Mouse (Mus musculus): ENCODE results near the gene Kat2b. TPM values are rescaled to one million over a fixed set of nuclear protein-coding genes. Genes with fewer than 3 reads are reported as not detected.
"Not testable (repeated sequence)": the region's sequence is repeated elsewhere in the genome, so short reads cannot be mapped to it uniquely, and the experiment has no call there.

The Kat2b gene
- total and polyA plus RNA-seq, 3 experiments, result 25.2 to 81.3 (median 76.0) TPM

GRCm38 (mm10) chr17:53598571-53598970 lies 31.9 kb downstream of the Kat2b start:
- no peak for DNase-seq

GRCm38 (mm10) chr17:53603236-53603635 lies 36.6 kb downstream of the Kat2b start:
- DNase-seq, result not testable (repeated sequence)

- not testable (repeated sequence) for DNase-seq
These were observed 39.4 kb downstream of the Kat2b start for GRCm38 (mm10) chr17:53606082-53606481.

- not testable (repeated sequence) for DNase-seq
These were observed 42.3 kb downstream of the Kat2b start for GRCm38 (mm10) chr17:53608924-53609323.

- DNase-seq, result no peak
These were observed 50.8 kb downstream of the Kat2b start for GRCm38 (mm10) chr17:53617295-53617957.

GRCm38 (mm10) chr17:53618369-53618768 lies 51.7 kb downstream of the Kat2b start:
- no peak for DNase-seq

- no peak for DNase-seq
These were observed 52.7 kb downstream of the Kat2b start for GRCm38 (mm10) chr17:53619391-53619790.

GRCm38 (mm10) chr17:53620611-53621010 lies 54.0 kb downstream of the Kat2b start:
- DNase-seq, result peak; percentile 20

GRCm38 (mm10) chr17:53622125-53622524 lies 55.5 kb downstream of the Kat2b start:
- DNase-seq, result no peak

GRCm38 (mm10) chr17:53623762-53624161 lies 57.1 kb downstream of the Kat2b start:
- DNase-seq, result no peak

GRCm38 (mm10) chr17:53626160-53626559 lies 59.5 kb downstream of the Kat2b start:
- DNase-seq, result no peak

- DNase-seq, result peak; percentile 40
These were observed 60.8 kb downstream of the Kat2b start for GRCm38 (mm10) chr17:53627497-53627896.

- DNase-seq, result no peak
These were observed 61.5 kb downstream of the Kat2b start for GRCm38 (mm10) chr17:53628131-53628530.

- no peak for DNase-seq
These were observed 64.7 kb downstream of the Kat2b start for GRCm38 (mm10) chr17:53631344-53631743.

GRCm38 (mm10) chr17:53643360-53643759 lies 76.7 kb downstream of the Kat2b start:
- no peak for DNase-seq

- peak; percentile 68 for DNase-seq
These were observed 83.6 kb downstream of the Kat2b start for GRCm38 (mm10) chr17:53650251-53650661.

- DNase-seq, result no peak
These were observed 87.9 kb downstream of the Kat2b start for GRCm38 (mm10) chr17:53654596-53654995.

- peak; percentile 31 for DNase-seq
These were observed 88.4 kb downstream of the Kat2b start for GRCm38 (mm10) chr17:53655081-53655480.

- no peak for DNase-seq
These were observed 89.3 kb downstream of the Kat2b start for GRCm38 (mm10) chr17:53655959-53656358.

- DNase-seq, result no peak
These were observed 89.8 kb downstream of the Kat2b start for GRCm38 (mm10) chr17:53656369-53656860.

GRCm38 (mm10) chr17:53657391-53657790 lies 90.7 kb downstream of the Kat2b start:
- DNase-seq, result not testable (repeated sequence)

- DNase-seq, result no peak
These were observed 92.0 kb downstream of the Kat2b start for GRCm38 (mm10) chr17:53658668-53659067.

- no peak for DNase-seq
These were observed 92.6 kb downstream of the Kat2b start for GRCm38 (mm10) chr17:53659230-53659629.

- no peak for DNase-seq
These were observed 93.1 kb downstream of the Kat2b start for GRCm38 (mm10) chr17:53659738-53660137.
